Mouse (Mus musculus) heart, postnatal 0 days (tissue): Measurements from ENCODE around the gene Snx32.

ENCODE experiments used
- CTCF ChIP-seq: IDR thresholded peaks from 2 replicates; pipeline ENCODE4 v1.5.1; 2016; ENCODE audit warnings: antibody characterized with exemption, control low read depth, low read depth
- EP300 ChIP-seq: IDR thresholded peaks from 2 replicates; pipeline ENCODE4 v1.6.1; 2016; ENCODE audit warnings: antibody characterized with exemption, low read depth

- TF ChIP-seq CTCF (no peak), EP300 (no peak)
Observed at GRCm38 (mm10) chr19:5451766-5452165, 58.6 kb downstream of the Snx32 start.
